Mouse (Mus musculus) cerebellum, adult 11-12 months (tissue): ENCODE results near the gene Diaph3.
A peak's percentile ranks its signal among the peaks of the same experiment; 100 is the strongest.
"Not testable (repeated sequence)": the region's sequence is repeated elsewhere in the genome, so short reads cannot be mapped to it uniquely, and the experiment has no call there.

Experiments
- DNase-seq: peaks from one replicate; pipeline ENCODE4 v3.0.0; 2022

Diaph3 gene

DNA sequence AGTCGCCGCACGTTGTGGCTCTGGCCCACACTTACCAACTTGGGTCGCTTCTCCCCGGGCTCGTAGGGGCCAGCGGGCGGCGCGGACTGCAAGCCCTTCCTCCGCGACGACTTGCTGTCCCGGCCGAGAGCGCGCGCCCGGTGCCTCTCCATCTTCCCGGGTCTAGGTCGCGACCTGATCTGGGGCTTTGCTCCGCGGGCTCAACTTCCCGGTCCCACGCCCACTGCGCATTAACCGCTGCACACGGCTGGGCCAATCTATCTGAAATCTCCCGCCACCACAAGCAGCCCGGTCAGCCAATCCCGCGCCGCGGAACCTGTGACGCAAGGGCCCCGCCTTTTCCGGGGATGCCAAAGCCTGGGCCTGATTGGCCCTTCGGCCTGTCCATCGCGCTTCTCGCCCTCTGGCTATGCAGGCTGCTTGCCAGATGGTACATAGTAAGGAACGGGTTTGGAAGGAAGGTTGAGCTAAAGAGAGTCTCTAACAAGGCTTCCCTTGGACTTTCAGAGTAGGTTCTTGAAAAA is at the start of gene Diaph3:
TSS of gene Diaph3 (minus strand) at position 273 of the 524 bp plus-strand sequence.
- DNase-seq: peak; percentile 76

- DNase-seq: no peak
Observed at GRCm38 (mm10) chr14:87190685-87191084, 49.6 kb upstream of the Diaph3 start.

DNA sequence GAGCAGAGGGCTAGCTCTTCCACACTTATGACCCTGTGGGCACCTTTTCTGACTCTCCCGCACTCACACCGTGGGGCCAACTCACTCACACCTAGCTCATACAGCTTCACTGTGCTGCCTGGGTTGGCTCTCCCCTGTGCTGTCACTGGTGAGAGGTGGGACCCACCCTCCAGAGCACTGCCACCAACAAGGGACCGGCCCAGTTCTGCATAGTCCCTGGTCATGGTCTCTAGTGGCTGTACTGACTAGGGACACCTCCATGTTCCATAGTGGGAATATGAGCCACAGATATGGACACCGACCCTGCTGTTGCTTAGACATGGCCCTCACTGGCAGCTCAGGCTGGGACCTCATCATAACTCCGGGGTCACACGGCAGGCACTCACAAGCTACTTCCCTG is 30.5 kb upstream of the Diaph3 start:
- DNase-seq: no peak

- no peak for DNase-seq
Observed at GRCm38 (mm10) chr14:87169151-87169550, 28.1 kb upstream of the Diaph3 start.

GRCm38 (mm10) chr14:87155621-87156238 is 14.7 kb upstream of the Diaph3 start:
- no peak for DNase-seq

DNA sequence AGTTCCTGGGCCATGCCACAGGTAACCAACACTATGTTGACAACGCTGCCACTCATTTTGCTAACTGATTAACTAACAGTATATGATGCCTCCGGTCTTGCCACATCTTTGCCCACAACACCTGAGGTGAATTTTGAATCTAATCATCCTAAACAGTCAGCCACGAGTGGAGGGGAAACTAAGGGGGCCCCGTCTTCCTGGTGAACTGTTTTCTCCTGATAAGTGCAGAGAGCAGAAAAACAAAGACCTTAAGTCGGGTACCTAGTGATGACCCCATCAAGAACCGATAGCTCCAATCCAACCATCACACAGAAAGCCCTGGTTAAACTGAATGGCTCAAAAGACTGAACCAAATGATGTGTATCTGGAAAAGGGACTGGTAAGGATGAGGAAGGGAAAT is 8.6 kb upstream of the Diaph3 start:
- DNase-seq: no peak

GRCm38 (mm10) chr14:87146704-87147103 is 5.7 kb upstream of the Diaph3 start:
- DNase-seq: no peak

DNA sequence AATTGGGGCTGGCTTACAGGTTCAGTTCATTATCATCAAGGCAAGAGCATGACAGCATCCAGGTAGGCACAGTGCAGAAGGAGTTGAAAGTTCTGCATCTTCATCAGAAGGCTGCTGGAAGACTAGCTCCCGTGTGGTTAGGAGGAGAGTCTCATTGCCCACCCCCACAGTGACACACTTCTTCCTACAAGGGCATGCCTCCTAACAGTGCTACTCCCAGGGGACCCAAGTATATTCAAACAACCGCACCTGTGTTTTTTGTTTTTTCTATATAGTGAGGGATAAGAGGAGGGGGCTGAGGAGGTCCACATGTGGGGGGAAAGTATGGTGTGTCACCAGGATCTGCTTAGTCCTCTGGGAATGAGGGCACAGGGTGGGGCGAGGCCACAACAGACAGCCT is 4.3 kb upstream of the Diaph3 start:
- DNase-seq: no peak

DNA sequence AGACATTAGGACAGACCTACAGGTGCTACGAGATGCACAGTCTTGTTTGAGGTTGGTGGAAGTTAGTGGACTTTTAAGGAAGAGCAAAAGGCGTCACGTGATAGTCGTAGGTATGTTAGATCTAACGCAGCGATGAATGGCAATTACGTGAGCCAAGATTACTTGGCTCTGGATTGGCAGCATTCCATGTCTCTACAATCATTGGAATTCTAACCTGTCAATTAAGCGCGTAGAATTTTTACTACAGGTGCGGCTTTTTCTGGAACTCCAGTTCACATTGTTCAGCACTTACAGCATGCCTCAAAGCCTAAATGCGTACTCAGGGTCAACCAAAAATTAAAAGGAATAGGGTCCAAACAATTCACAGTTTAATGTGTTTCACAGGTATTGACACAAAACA is 742 bp upstream of the Diaph3 start:
- DNase-seq: no peak

DNA sequence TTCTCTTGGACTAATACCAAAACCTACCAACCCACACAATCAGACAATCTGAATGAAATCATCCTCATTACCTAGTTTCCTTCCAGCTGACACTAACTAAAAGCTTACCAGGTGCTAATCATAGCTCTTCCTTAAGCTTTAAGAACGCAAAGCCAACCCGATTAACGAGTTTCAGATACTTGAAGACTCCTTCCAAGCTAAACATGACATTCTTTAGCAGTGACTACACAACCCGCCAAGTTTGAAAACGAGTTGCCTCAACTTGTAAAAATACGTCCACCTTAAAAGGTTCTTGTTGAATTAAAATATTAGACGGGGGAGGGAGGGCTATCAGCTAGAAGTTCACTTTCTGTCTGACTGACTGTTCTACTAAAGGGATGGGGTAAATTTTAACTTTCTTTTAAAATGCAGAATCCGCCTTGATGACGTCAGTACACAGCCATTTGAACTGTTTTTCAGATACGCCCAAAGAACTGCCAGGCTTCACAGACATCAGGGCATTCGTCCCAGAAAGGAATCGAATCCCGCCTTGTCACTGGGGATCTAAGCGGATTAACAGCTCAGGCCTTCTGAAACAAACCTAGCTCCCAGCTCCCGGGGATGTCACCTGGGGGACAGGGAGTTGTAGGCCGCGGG is 590 bp downstream of the Diaph3 start:
- DNase-seq: no peak

GRCm38 (mm10) chr14:87126076-87126639 is 14.9 kb downstream of the Diaph3 start:
- DNase-seq: no peak

- DNase-seq: no peak
Observed at GRCm38 (mm10) chr14:87125492-87125891, 15.5 kb downstream of the Diaph3 start.

DNA sequence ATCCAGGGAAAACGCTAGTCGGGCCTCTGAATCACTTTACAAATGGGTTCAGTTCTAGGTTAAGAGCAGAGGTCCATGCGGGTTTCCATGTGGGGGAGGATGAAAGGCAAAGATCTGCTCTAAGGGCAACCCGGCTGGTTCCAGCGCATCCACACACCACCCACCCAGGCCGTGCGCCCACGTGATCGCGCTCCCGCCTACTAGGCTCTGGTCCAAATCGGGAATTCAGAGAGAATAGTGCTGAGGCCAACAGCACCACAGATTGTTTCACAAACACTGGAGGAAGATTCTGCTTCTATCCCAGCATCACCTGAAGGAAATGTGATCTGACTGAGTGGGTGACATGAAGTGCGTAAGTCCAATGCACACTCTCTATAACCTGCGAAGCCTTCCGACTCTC is 17.9 kb downstream of the Diaph3 start:
- DNase-seq: no peak

- no peak for DNase-seq
Observed at GRCm38 (mm10) chr14:87121868-87122267, 19.2 kb downstream of the Diaph3 start.

- no peak for DNase-seq
Observed at GRCm38 (mm10) chr14:87110634-87111033, 30.4 kb downstream of the Diaph3 start.

- no peak for DNase-seq
Observed at GRCm38 (mm10) chr14:87099380-87100088, 41.5 kb downstream of the Diaph3 start.

DNA sequence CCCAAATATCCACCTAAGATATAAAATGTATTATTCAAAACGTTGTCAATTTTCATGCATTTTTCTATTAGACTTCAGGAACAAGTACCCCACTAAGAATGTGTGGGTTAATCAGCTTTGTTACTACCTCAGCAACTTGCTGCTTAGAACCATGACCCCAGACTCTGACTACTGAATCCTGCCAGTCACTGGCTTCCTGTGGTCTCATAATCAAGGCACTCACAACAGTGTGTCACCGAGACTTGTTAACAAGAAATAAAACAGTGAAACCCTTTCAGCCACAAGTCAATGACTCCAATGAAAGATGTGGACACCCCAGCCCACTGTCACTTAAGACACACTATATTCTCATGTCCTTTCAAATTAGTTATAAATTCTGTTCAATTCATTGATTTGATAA is 42.9 kb downstream of the Diaph3 start:
- no peak for DNase-seq

DNA sequence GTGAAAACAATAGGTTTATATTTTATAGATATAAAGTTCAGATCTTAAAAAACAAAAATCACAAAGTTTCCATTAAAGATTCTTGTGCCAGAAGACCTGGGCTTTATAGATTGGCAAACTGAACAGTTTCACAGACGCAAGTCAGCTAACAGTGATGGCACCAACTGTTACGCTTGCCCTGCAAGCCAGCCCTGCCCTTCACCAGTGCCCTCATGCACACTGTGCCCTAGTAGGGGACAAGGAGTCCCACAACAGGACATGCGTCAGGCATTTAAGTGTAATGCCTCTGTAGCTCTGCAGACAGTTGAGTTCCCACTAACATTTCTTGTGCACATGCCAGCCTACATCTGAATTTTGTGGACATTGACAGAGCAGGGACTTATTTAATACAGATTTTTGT is 49.5 kb downstream of the Diaph3 start:
- no peak for DNase-seq

GRCm38 (mm10) chr14:87091108-87091507 is 49.9 kb downstream of the Diaph3 start:
- DNase-seq: no peak

GRCm38 (mm10) chr14:87088928-87089327 is 52.1 kb downstream of the Diaph3 start:
- DNase-seq: no peak

DNA sequence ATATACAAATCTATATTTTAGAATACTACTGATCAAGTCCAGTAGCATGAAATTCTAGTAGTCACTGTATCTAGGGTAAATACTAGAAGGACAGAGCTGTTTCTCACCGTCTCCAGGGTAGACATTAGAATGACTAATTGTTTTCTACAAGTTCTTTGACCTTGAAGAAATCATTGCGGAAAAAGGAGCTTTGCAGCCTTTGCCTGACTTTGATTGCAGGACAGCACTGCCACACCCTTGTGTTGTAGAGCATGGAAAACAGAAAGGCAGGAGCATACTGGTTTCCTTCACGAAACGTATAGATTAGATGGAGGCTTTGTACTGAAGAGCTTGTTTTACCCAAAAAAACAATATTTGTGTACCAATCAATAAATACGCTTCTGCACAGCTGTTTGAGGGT is 52.6 kb downstream of the Diaph3 start:
- no peak for DNase-seq

DNA sequence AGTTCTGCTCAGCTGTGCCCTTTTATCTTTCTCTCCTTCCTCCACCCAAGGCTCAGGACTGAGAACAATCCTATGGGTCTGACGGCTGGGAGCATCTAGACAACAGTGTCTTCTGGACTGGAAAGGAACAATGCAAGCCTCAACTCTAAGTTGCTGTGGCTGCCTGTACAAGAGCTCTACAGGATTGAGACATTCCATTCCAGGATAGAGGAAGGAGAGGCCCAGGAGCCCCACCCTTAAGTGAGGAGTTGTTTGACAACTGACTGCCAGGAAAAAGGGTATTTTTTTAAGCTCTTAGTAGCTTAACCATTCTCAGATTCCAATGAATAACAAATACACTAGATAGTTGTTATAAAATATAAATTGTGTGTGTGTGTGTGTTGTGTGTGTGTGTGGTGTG is 53.0 kb downstream of the Diaph3 start:
- no peak for DNase-seq

DNA sequence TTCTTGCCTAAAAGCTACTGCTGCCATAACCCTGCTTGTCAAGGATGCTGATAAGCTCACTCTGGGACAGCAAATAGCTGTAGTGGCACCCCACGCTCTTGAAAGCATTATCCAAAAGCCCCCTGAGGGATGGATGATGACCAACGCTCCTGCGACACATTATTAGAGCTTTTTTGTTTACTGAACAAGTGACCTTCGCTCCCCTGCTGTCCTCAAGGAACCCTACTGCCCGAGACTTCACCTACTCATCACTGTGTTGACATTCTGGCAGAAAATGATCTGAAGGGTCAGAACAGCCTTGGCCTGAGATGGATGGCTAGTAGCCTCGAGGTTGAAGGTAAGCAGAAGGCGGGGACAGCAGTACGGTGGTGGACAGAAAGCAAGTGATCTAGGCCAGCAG is 56.1 kb downstream of the Diaph3 start:
- DNase-seq: not testable (repeated sequence)

GRCm38 (mm10) chr14:87083911-87084310 is 57.1 kb downstream of the Diaph3 start:
- DNase-seq: no peak
